Mouse (Mus musculus) small intestine, adult 2 months (tissue): Measurements from ENCODE around the gene G3bp2.

Experiments used
- CTCF ChIP-seq: fragments of 200-500 bp; IDR thresholded peaks from 2 replicates; pipeline ENCODE4 v1.5.1; 2012; ENCODE audit warnings: low read depth, mild to moderate bottlenecking, control low read depth, inconsistent platforms, low read length, moderate library complexity, mixed read lengths; ENCODE audit not compliant: insufficient replicate concordance, insufficient read length; ENCODE audit errors: extremely low read depth
- POLR2A ChIP-seq: fragments of 200-500 bp; IDR thresholded peaks from 2 replicates; pipeline ENCODE4 v1.6.1; 2012; ENCODE audit warnings: low read depth, mild to moderate bottlenecking, control low read depth, inconsistent platforms, low read length, moderate library complexity

DNA sequence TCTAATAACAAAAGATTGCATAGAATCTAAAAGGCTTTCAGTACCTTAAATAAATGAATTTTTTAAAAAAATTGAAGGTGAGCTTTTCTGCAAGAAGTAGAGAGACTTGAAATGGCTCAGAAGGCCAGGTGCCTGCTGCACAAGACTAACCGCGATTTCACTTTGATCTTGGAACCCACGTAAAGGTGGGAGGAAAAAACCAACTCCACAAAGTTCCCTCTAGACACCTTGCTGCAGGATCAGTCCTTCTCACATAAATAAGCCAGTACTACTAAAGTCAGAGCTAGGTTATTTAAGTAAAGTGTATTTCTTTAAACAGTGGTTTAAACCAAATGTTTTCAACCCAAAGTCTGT is 10.5 kb upstream of the G3bp2 start:
- TF ChIP-seq POLR2A = no peak
- no peak for TF ChIP-seq CTCF
